Mouse (Mus musculus): ENCODE measurements around the gene Olfr785. TPM values are rescaled to one million over a fixed set of nuclear protein-coding genes. Genes with fewer than 3 reads are reported as not detected.
"Not testable (repeated sequence)": the region's sequence is repeated elsewhere in the genome, so short reads cannot be mapped to it uniquely, and the experiment has no call there.

Olfr785 gene
- not detected in 2 replicates for polyA plus RNA-seq (2011; ENCODE audit: insufficient read depth, insufficient read length, low replicate concordance, missing spikeins)

- TF ChIP-seq POLR2A (IDR thresholded peaks at IDR 0.05; ENCODE audit: borderline replicate concordance, control insufficient read depth, low read depth, low read length) (no peak), CTCF (IDR thresholded peaks at IDR 0.05; ENCODE audit: control insufficient read depth, insufficient read depth, low read length) (no peak)
- no peak within 1 kb of the TSS for H3K27ac ChIP-seq (ENCODE audit: control insufficient read depth, insufficient read depth, low read depth, low read length, poor library complexity)
- 48% methylated on average over 2 of the region's 2 CpGs for WGBS
- no peaks in the 10 kb centered on the region for H3K4me1 ChIP-seq (ENCODE audit: control insufficient read depth, insufficient read depth, low read length)
- no peak within 1 kb of the TSS for H3K4me3 ChIP-seq (replicated peaks; ENCODE audit: control insufficient read depth, low read depth, low read length)
Observed at GRCm38 (mm10) chr10:129405126-129405525, at the start of gene Olfr785. Gene Olfr785 (plus strand): TSS chr10:129405426.

- 71% methylated on average over 4 of the region's 4 CpGs for WGBS
- H3K4me3 ChIP-seq (replicated peaks; ENCODE audit: control insufficient read depth, low read depth, low read length); H3K4me1 ChIP-seq (ENCODE audit: control insufficient read depth, insufficient read depth, low read length); H3K27ac ChIP-seq (ENCODE audit: control insufficient read depth, insufficient read depth, low read depth, low read length, poor library complexity): not testable (repeated sequence)
Observed at GRCm38 (mm10) chr10:129356496-129356895, 48.7 kb upstream of the Olfr785 start.

GRCm38 (mm10) chr10:129357307-129357706, 47.9 kb upstream of the Olfr785 start:
- TF ChIP-seq POLR2A (IDR thresholded peaks at IDR 0.05; ENCODE audit: borderline replicate concordance, control insufficient read depth, low read depth, low read length) (no peak), CTCF (IDR thresholded peaks at IDR 0.05; ENCODE audit: control insufficient read depth, insufficient read depth, low read length) (no peak)
- WGBS, result 68% methylated on average over 5 of the region's 5 CpGs
- H3K4me1 ChIP-seq (ENCODE audit: control insufficient read depth, insufficient read depth, low read length), result no peaks in the 10 kb centered on the region
- H3K27ac ChIP-seq (ENCODE audit: control insufficient read depth, insufficient read depth, low read depth, low read length, poor library complexity), result no peak overlapping the region
- no peak overlapping the region for H3K4me3 ChIP-seq (replicated peaks; ENCODE audit: control insufficient read depth, low read depth, low read length)

- H3K27ac ChIP-seq (ENCODE audit: control insufficient read depth, insufficient read depth, low read depth, low read length, poor library complexity); H3K4me3 ChIP-seq (replicated peaks; ENCODE audit: control insufficient read depth, low read depth, low read length); H3K4me1 ChIP-seq (ENCODE audit: control insufficient read depth, insufficient read depth, low read length): not testable (repeated sequence)
- WGBS, result 70% methylated on average over 5 of the region's 5 CpGs
Observed at GRCm38 (mm10) chr10:129374051-129374450, 31.2 kb upstream of the Olfr785 start.

- Histone ChIP-seq H3K4me1 (ENCODE audit: control insufficient read depth, insufficient read depth, low read length) (no peaks in the 10 kb centered on the region), H3K27ac (ENCODE audit: control insufficient read depth, insufficient read depth, low read depth, low read length, poor library complexity) (no peak within 1 kb of the TSS), H3K4me3 (replicated peaks; ENCODE audit: control insufficient read depth, low read depth, low read length) (no peak within 1 kb of the TSS)
- no peak for TF ChIP-seq POLR2A (IDR thresholded peaks at IDR 0.05; ENCODE audit: borderline replicate concordance, control insufficient read depth, low read depth, low read length)
- no peak for TF ChIP-seq CTCF (IDR thresholded peaks at IDR 0.05; ENCODE audit: control insufficient read depth, insufficient read depth, low read length)
Observed at GRCm38 (mm10) chr10:129383783-129384182, 21.4 kb upstream of the Olfr785 start, which contains the start of gene Olfr784. Gene Olfr784 (plus strand): TSS chr10:129384083.

- no peak overlapping the region for H3K4me3 ChIP-seq (replicated peaks; ENCODE audit: control insufficient read depth, low read depth, low read length)
- no peaks in the 10 kb centered on the region for H3K4me1 ChIP-seq (ENCODE audit: control insufficient read depth, insufficient read depth, low read length)
- TF ChIP-seq CTCF (IDR thresholded peaks at IDR 0.05; ENCODE audit: control insufficient read depth, insufficient read depth, low read length) (no peak), POLR2A (IDR thresholded peaks at IDR 0.05; ENCODE audit: borderline replicate concordance, control insufficient read depth, low read depth, low read length) (no peak)
- WGBS, result 47% methylated on average over 5 of the region's 5 CpGs
- no peak overlapping the region for H3K27ac ChIP-seq (ENCODE audit: control insufficient read depth, insufficient read depth, low read depth, low read length, poor library complexity)
Observed at GRCm38 (mm10) chr10:129400892-129401291, 4.3 kb upstream of the Olfr785 start.

GRCm38 (mm10) chr10:129427006-129427405, 21.8 kb downstream of the Olfr785 start, which contains the start of gene Olfr786:
Gene Olfr786 (plus strand): TSS chr10:129427306.
- no peak within 1 kb of the TSS for H3K4me3 ChIP-seq (replicated peaks; ENCODE audit: control insufficient read depth, low read depth, low read length)
- no peaks in the 10 kb centered on the region for H3K4me1 ChIP-seq (ENCODE audit: control insufficient read depth, insufficient read depth, low read length)
- H3K27ac ChIP-seq (ENCODE audit: control insufficient read depth, insufficient read depth, low read depth, low read length, poor library complexity), result no peak within 1 kb of the TSS
- TF ChIP-seq CTCF (IDR thresholded peaks at IDR 0.05; ENCODE audit: control insufficient read depth, insufficient read depth, low read length) (no peak), POLR2A (IDR thresholded peaks at IDR 0.05; ENCODE audit: borderline replicate concordance, control insufficient read depth, low read depth, low read length) (no peak)

Other genes starting within 250 kb of the Olfr785 start
- not detected in 2 replicates for gene Olfr771, start 240.7 kb upstream of the Olfr785 start, polyA plus RNA-seq (2011; ENCODE audit: insufficient read depth, insufficient read length, low replicate concordance, missing spikeins)
- gene Olfr772, start 227.5 kb upstream of the Olfr785 start, polyA plus RNA-seq (2011; ENCODE audit: insufficient read depth, insufficient read length, low replicate concordance, missing spikeins), result 0.43 TPM in 1 of 2 replicates, not detected in the other
- gene Olfr773, start 218.0 kb upstream of the Olfr785 start, polyA plus RNA-seq (2011; ENCODE audit: insufficient read depth, insufficient read length, low replicate concordance, missing spikeins), result not detected in 2 replicates
- gene Olfr774, start 169.2 kb upstream of the Olfr785 start, polyA plus RNA-seq (2011; ENCODE audit: insufficient read depth, insufficient read length, low replicate concordance, missing spikeins), result not detected in 2 replicates
- gene Olfr775, start 157.0 kb upstream of the Olfr785 start, polyA plus RNA-seq (2011; ENCODE audit: insufficient read depth, insufficient read length, low replicate concordance, missing spikeins), result not detected in 2 replicates
- not detected in 2 replicates for gene Olfr776, start 146.3 kb upstream of the Olfr785 start, polyA plus RNA-seq (2011; ENCODE audit: insufficient read depth, insufficient read length, low replicate concordance, missing spikeins)
- not detected in 2 replicates for gene Olfr777, start 133.9 kb upstream of the Olfr785 start, polyA plus RNA-seq (2011; ENCODE audit: insufficient read depth, insufficient read length, low replicate concordance, missing spikeins)
- gene Olfr780, start 87.3 kb upstream of the Olfr785 start, polyA plus RNA-seq (2011; ENCODE audit: insufficient read depth, insufficient read length, low replicate concordance, missing spikeins), result not detected in 2 replicates
- gene Olfr781, start 76.6 kb upstream of the Olfr785 start, polyA plus RNA-seq (2011; ENCODE audit: insufficient read depth, insufficient read length, low replicate concordance, missing spikeins), result not detected in 2 replicates
- gene Olfr782, start 56.6 kb upstream of the Olfr785 start, polyA plus RNA-seq (2011; ENCODE audit: insufficient read depth, insufficient read length, low replicate concordance, missing spikeins), result not detected in 2 replicates
- not detected in 2 replicates for gene Olfr784, start 21.3 kb upstream of the Olfr785 start, polyA plus RNA-seq (2011; ENCODE audit: insufficient read depth, insufficient read length, low replicate concordance, missing spikeins)
- not detected in 2 replicates for gene Olfr786, start 21.9 kb downstream of the Olfr785 start, polyA plus RNA-seq (2011; ENCODE audit: insufficient read depth, insufficient read length, low replicate concordance, missing spikeins)
- gene Olfr787, start 56.4 kb downstream of the Olfr785 start, polyA plus RNA-seq (2011; ENCODE audit: insufficient read depth, insufficient read length, low replicate concordance, missing spikeins), result 0.70 TPM in 1 of 2 replicates, not detected in the other
- not detected in 2 replicates for gene Olfr788, start 65.6 kb downstream of the Olfr785 start, polyA plus RNA-seq (2011; ENCODE audit: insufficient read depth, insufficient read length, low replicate concordance, missing spikeins)
- not detected in 2 replicates for gene Olfr789, start 79.3 kb downstream of the Olfr785 start, polyA plus RNA-seq (2011; ENCODE audit: insufficient read depth, insufficient read length, low replicate concordance, missing spikeins)
- not detected in 2 replicates for gene Olfr790, start 93.1 kb downstream of the Olfr785 start, polyA plus RNA-seq (2011; ENCODE audit: insufficient read depth, insufficient read length, low replicate concordance, missing spikeins)
- gene Olfr791, start 116.4 kb downstream of the Olfr785 start, polyA plus RNA-seq (2011; ENCODE audit: insufficient read depth, insufficient read length, low replicate concordance, missing spikeins), result not detected in 2 replicates
- not detected in 2 replicates for gene Olfr792, start 133.7 kb downstream of the Olfr785 start, polyA plus RNA-seq (2011; ENCODE audit: insufficient read depth, insufficient read length, low replicate concordance, missing spikeins)
- gene Olfr794, start 162.2 kb downstream of the Olfr785 start, polyA plus RNA-seq (2011; ENCODE audit: insufficient read depth, insufficient read length, low replicate concordance, missing spikeins), result not detected in 2 replicates
- gene Olfr796, start 207.1 kb downstream of the Olfr785 start, polyA plus RNA-seq (2011; ENCODE audit: insufficient read depth, insufficient read length, low replicate concordance, missing spikeins), result not detected in 2 replicates
- gene Olfr798, start 222.5 kb downstream of the Olfr785 start, polyA plus RNA-seq (2011; ENCODE audit: insufficient read depth, insufficient read length, low replicate concordance, missing spikeins), result not detected in 2 replicates
- gene Olfr799, start 232.1 kb downstream of the Olfr785 start, polyA plus RNA-seq (2011; ENCODE audit: insufficient read depth, insufficient read length, low replicate concordance, missing spikeins), result not detected in 2 replicates

Measured in bone marrow, adult 2 months (tissue).